ENCODE assay signal across 15 mouse cellular contexts in genomic region chr15:98695726-98696125, GRCm38 (mm10). TPM values are rescaled to one million over a fixed set of nuclear protein-coding genes. Genes with fewer than 3 reads are reported as not detected.
A peak's percentile ranks its signal among the peaks of the same experiment; 100 is the strongest.
DNase-seq lines count a peak whose midpoint lies in the region; ATAC-seq and TF ChIP-seq lines count a peak whose summit lies in the region.
"Had no signal": no experiment of that assay in that cellular context is flagged by ENCODE, and none has a peak within 500 bp of the region (broad histone marks: within the 10 kb centered on the region; RNA-seq: fewer than 3 reads in every experiment).

No protein-coding gene starts in this region.

- DNase-seq in adrenal gland, postnatal 14 days, result peak; percentile 36
- no peak for DNase-seq in adrenal gland, adult 8-10 months
- peak; percentile 81 for DNase-seq in kidney, adult 18-20 months
- no peak for DNase-seq in ES-E14 (ENCODE audit: low read depth, low spot score)
- peak; percentile 86 for DNase-seq in kidney, postnatal 14 days
- no peak for DNase-seq in forebrain, postnatal 0 days
- DNase-seq in spleen, adult 12 weeks (ENCODE audit: low spot score), result no peak
- DNase-seq: cerebellum, adult 11-12 months; retina, postnatal 1 day; thymus, postnatal 36 days had no signal

- H3K27me3 ChIP-seq in kidney, embryonic 15.5 days, result peaks cover 23% of the 10 kb centered on the region
- no peaks in the 10 kb centered on the region for H3K27me3 ChIP-seq in forebrain, postnatal 0 days (ENCODE audit: insufficient read depth, low read length)

- no peak for ATAC-seq in kidney, embryonic 15.5 days (replicated peaks; ENCODE audit: low FRiP score)
- ATAC-seq in forebrain, postnatal 0 days, result no peak

- 42% methylated on average over 9 of the region's 9 CpGs for WGBS in kidney, embryonic 15.5 days
- WGBS in forebrain, postnatal 0 days, result 51% methylated on average over 9 of the region's 9 CpGs

- in situ Hi-C loops in ES-E14 (cut with MboI; ENCODE audit: low sequenced_read_pairs in 2 of 2, unreplicated experiment in 2 of 2), result no loop called here

- TF ChIP-seq CTCF in forebrain, postnatal 0 days (IDR thresholded peaks at IDR 0.05; ENCODE audit: low read depth), result no peak

- no peak overlapping the region for H3K4me3 ChIP-seq in kidney, embryonic 15.5 days (replicated peaks)
- H3K4me3 ChIP-seq in ES-E14 (ENCODE audit: insufficient read depth in 1 of 2, low read depth in 1 of 2, low read length in 2 of 2, poor library complexity in 1 of 2, severe bottlenecking in 1 of 2), result peak overlapping the region; percentile 41 to 48; a peak in 3 of 4 replicates
- no peak overlapping the region for H3K4me3 ChIP-seq in forebrain, postnatal 0 days (ENCODE audit: low read depth, low read length)

- no peaks in the 10 kb centered on the region for H3K36me3 ChIP-seq in kidney, embryonic 15.5 days
- no peaks in the 10 kb centered on the region for H3K36me3 ChIP-seq in ES-E14 (ENCODE audit: control insufficient read depth, insufficient read depth, low read length, poor library complexity, severe bottlenecking)
- H3K36me3 ChIP-seq in forebrain, postnatal 0 days (ENCODE audit: insufficient read depth), result no peaks in the 10 kb centered on the region

- no peak overlapping the region for H3K9ac ChIP-seq in kidney, embryonic 15.5 days
- H3K9ac ChIP-seq in ES-E14 (ENCODE audit: insufficient read depth, low read depth, low read length, poor library complexity, severe bottlenecking), result peak overlapping the region; percentile 50; the same call in 1 of the 2 replicates
- no peak overlapping the region for H3K9ac ChIP-seq in forebrain, postnatal 0 days

- H3K27ac ChIP-seq in kidney, embryonic 15.5 days, result no peak overlapping the region
- no peak overlapping the region for H3K27ac ChIP-seq in ES-E14 (ENCODE audit: insufficient read depth, low read depth, low read length, poor library complexity, severe bottlenecking)
- H3K27ac ChIP-seq in forebrain, postnatal 0 days (ENCODE audit: low read depth, low read length), result no peak overlapping the region

- peaks cover 23% of the 10 kb centered on the region for H3K4me1 ChIP-seq in kidney, embryonic 15.5 days
- peaks cover 0 to 12% of the 10 kb centered on the region in 2 experiments; a peak in 2 of 4 replicates for H3K4me1 ChIP-seq in ES-E14 (ENCODE audit: control insufficient read depth in 2 of 2, insufficient read depth in 2 of 2, low read length in 2 of 2, poor library complexity in 1 of 2)
- 0 out of 2 replicates have a peak, but pooled peaks cover 8% of the 10 kb centered on the region for H3K4me1 ChIP-seq in forebrain, postnatal 0 days (ENCODE audit: insufficient read depth)

- H3K9me3 ChIP-seq in kidney, embryonic 15.5 days (replicated peaks), result no peaks in the 10 kb centered on the region
- H3K9me3 ChIP-seq in ES-E14 (ENCODE audit: control insufficient read depth, insufficient read depth, low read depth, low read length), result no peaks in the 10 kb centered on the region
- no peaks in the 10 kb centered on the region for H3K9me3 ChIP-seq in forebrain, postnatal 0 days (ENCODE audit: low read length)

- H3K4me2 ChIP-seq in kidney, embryonic 15.5 days, result no peak overlapping the region
- H3K4me2 ChIP-seq in forebrain, postnatal 0 days (ENCODE audit: low read depth), result no peak overlapping the region

TF ChIP-seq in ES-E14, 5 proteins besides CTCF, POLR2A, EP300 and RAD21:
- TF ChIP-seq MAFK (IDR thresholded peaks at IDR 0.05; ENCODE audit: insufficient read depth, low read depth, low read length) (no peak), HCFC1 (IDR thresholded peaks at IDR 0.05; ENCODE audit: borderline replicate concordance, insufficient read depth, low read length) (no peak), CHD2 (IDR thresholded peaks at IDR 0.05; ENCODE audit: low read depth, low read length) (no peak), ZC3H11A (IDR thresholded peaks at IDR 0.05; ENCODE audit: borderline replicate concordance, low read depth, low read length) (no peak), ZNF384 (IDR thresholded peaks at IDR 0.05; ENCODE audit: low read depth, low read length) (no peak)

RNA-seq across cellular contexts. Expression of gene Ccdc65, which starts 12.3 kb away (rescaled TPM):
- total RNA-seq in adrenal gland, postnatal 14 days (2021), result 0.96 and 0.98 TPM in 2 replicates
- total RNA-seq in adrenal gland, adult 8-10 months (2022), result under 1 TPM; 0.59 to 0.90 (median 0.82) TPM
- 0.73 and 1.1 TPM in 2 replicates for polyA plus RNA-seq in kidney, embryonic 15.5 days (2015; fragmentation: Nextera tagmentation; extraction: Ambion mirVana)
- 0.26 and 0.76 TPM in 2 replicates for total RNA-seq in ES-E14 (2012; rRNA removed)
- 6.1 and 8.2 TPM in 2 replicates for total RNA-seq in forebrain, postnatal 0 days (2014; rRNA removed)
- 5.6 and 10.5 TPM in 2 replicates for polyA plus RNA-seq in forebrain, postnatal 0 days (2015; fragmentation: Nextera tagmentation; extraction: Ambion mirVana)
- total RNA-seq: common myeloid progenitor, adult 5-6 weeks; megakaryocyte-erythroid progenitor cell, adult 5-6 weeks; monocyte, adult 5-6 weeks had no signal
- polyA plus RNA-seq: liver, embryonic 16.5 days had no signal

RNA-seq across cellular contexts. Expression of gene Rnd1, which starts 18.5 kb away (rescaled TPM):
- total RNA-seq in adrenal gland, postnatal 14 days (2021), result 2.1 and 3.6 TPM in 2 replicates
- 1 to 10 TPM; 2.5 to 9.7 (median 4.0) TPM for total RNA-seq in adrenal gland, adult 8-10 months (2022)
- polyA plus RNA-seq in kidney, embryonic 15.5 days (2015; fragmentation: Nextera tagmentation; extraction: Ambion mirVana), result 0.62 and 0.99 TPM in 2 replicates
- total RNA-seq in ES-E14 (2012; rRNA removed), result 5.7 and 7.6 TPM in 2 replicates
- 34.1 and 56.6 TPM in 2 replicates for total RNA-seq in forebrain, postnatal 0 days (2014; rRNA removed)
- 20.9 and 24.1 TPM in 2 replicates for polyA plus RNA-seq in forebrain, postnatal 0 days (2015; fragmentation: Nextera tagmentation; extraction: Ambion mirVana)

RNA-seq across cellular contexts. Expression of gene Fkbp11, which starts 32.3 kb away (rescaled TPM):
- 7.2 and 7.7 TPM in 2 replicates for total RNA-seq in adrenal gland, postnatal 14 days (2021)
- 10 to 100 TPM in 1 of 4 experiments, 1 to 10 TPM in 3; 7.1 to 14.4 (median 9.8) TPM for total RNA-seq in adrenal gland, adult 8-10 months (2022)
- polyA plus RNA-seq in kidney, embryonic 15.5 days (2015; fragmentation: Nextera tagmentation; extraction: Ambion mirVana), result 40.3 and 40.5 TPM in 2 replicates
- total RNA-seq in ES-E14 (2012; rRNA removed), result 105 and 119 TPM in 2 replicates
- total RNA-seq in forebrain, postnatal 0 days (2014; rRNA removed), result 0.90 and 2.9 TPM in 2 replicates
- 5.2 and 5.3 TPM in 2 replicates for polyA plus RNA-seq in forebrain, postnatal 0 days (2015; fragmentation: Nextera tagmentation; extraction: Ambion mirVana)
- total RNA-seq: monocyte, adult 5-6 weeks had no signal

RNA-seq across cellular contexts. Expression of gene Ddx23, which starts 33.0 kb away (rescaled TPM):
- 85.2 and 87.5 TPM in 2 replicates for total RNA-seq in adrenal gland, postnatal 14 days (2021)
- 100 to 1,000 TPM in 1 of 4 experiments, 10 to 100 TPM in 3; 68.9 to 100 (median 85.6) TPM for total RNA-seq in adrenal gland, adult 8-10 months (2022)
- 23.1 and 23.7 TPM in 2 replicates for polyA plus RNA-seq in kidney, embryonic 15.5 days (2015; fragmentation: Nextera tagmentation; extraction: Ambion mirVana)
- 147 and 151 TPM in 2 replicates for total RNA-seq in ES-E14 (2012; rRNA removed)
- total RNA-seq in forebrain, postnatal 0 days (2014; rRNA removed), result 54.9 and 70.6 TPM in 2 replicates
- 11.9 and 13.8 TPM in 2 replicates for polyA plus RNA-seq in forebrain, postnatal 0 days (2015; fragmentation: Nextera tagmentation; extraction: Ambion mirVana)

Comparison
In these comparisons a context has a peak if more than half of its experiments do, and no peak if none do; other contexts are left out.
1. DNase-seq: peak in adrenal gland, postnatal 14 days (single experiment), kidney, adult 18-20 months (single experiment) and kidney, postnatal 14 days (single experiment); none in adrenal gland, adult 8-10 months (single experiment), ES-E14 (single experiment), forebrain, postnatal 0 days (single experiment) and spleen, adult 12 weeks (single experiment).
2. H3K4me3 ChIP-seq: peak in ES-E14 (2 of 2); none in kidney, embryonic 15.5 days (single experiment) and forebrain, postnatal 0 days (single experiment).